Mouse (Mus musculus) urinary bladder, postnatal 25 days (tissue): ENCODE results near the gene Slc24a4.
A peak's percentile ranks its signal among the peaks of the same experiment; 100 is the strongest.
"Not testable (repeated sequence)": the region's sequence is repeated elsewhere in the genome, so short reads cannot be mapped to it uniquely, and the experiment has no call there.

Experiments
- DNase-seq: peaks from one replicate; pipeline ENCODE4 v3.0.0; 2022; ENCODE audit warnings: low spot score

Gene Slc24a4

GRCm38 (mm10) chr12:102166691-102167261, 38.2 kb downstream of the Slc24a4 start:
- no peak for DNase-seq

DNA sequence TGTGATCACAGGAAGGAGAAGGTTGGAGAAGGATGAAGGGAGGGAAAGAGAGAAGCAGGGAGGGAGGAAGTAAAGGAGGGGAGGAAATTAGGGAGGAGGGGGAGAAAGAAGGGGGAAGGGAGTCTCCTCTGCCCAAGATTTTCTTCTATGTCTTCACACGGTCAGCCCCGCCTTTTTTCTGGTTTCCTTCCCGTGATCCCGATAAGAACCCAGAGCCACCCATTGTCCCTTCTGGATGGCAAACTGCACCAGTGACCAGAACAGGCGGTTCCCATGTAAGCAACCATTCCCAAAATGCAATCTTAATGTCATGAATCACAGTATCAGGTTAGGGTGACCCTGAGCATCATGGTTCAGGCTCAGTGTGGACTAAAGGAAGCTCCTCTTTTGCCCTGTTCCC, 38.8 kb downstream of the Slc24a4 start:
- no peak for DNase-seq

DNA sequence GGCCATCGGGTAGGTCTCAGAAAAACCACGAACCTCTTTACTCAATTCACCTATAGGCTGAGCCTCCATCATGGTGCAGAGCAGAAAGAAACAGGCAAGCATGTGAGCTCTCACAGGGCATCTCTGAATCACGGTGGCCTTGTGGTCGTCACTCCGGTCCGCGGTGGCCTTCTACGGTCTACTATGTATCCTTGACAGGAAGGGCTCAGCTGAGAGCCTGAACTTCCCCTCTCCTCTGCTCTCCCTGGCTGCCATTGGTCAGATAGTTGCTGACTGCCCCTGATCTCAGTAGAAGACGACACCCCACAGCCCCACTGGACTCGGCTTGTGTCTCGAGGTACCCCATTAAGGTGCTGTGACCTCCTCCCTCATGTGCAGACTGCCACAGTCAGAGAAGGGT, 44.2 kb downstream of the Slc24a4 start:
- no peak for DNase-seq

DNA sequence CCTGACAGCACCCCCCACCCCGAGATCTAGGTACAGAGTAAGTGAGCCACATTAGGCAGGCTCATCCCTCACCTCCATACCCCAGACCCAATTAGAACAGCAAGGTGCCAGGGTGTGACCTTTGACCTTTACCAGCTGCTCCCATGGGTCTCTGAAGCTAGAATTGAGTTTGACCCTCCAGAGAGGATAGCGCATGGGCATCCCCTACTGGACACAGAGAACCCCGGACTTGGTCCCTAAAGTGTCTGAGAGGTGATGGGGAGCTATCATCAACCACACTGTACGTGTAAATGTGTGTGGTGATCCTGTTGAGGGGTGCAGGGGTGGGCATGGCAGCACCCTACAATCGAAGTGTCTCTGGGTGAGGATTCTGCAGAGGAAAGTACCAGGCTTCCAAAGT, 44.8 kb downstream of the Slc24a4 start:
- no peak for DNase-seq

DNA sequence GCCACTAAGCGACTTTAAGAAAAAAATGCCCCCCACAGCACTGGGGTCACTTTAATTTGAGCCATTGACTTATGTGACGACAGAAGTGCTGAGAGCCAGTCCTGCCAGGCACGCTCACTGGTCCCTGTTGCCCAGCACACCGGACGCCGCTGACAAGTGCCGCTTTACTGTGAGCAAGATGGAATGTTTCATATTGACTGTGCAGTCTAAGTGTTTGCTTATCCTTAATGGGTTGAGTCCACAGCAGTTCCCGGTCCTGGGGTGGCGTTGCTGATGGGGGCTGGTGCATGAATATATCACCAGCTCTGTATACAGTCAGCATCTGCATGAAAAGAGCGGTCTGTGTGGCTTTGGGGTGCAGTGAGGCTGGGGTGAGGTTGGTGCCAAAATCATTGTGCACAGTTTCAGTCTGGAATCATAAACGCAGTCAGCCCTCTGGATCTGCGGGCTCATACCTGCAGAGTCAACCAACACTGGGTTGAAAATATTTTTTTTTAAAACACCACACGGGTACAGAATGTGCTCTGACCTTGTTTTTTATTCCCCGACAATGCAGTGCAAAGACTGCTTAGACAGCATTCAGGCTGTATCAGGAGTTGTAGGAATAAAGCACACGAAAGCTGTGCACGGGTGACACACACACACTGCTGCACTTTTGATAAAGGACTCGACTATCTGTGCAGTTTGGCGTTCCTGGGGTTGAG, 52.0 kb downstream of the Slc24a4 start:
- DNase-seq, result no peak

- DNase-seq, result peak; percentile 51
These were observed 53.3 kb downstream of the Slc24a4 start for GRCm38 (mm10) chr12:102181799-102182357.

- DNase-seq, result no peak
These were observed 54.1 kb downstream of the Slc24a4 start for GRCm38 (mm10) chr12:102182621-102183020.

- DNase-seq, result no peak
These were observed 54.7 kb downstream of the Slc24a4 start for GRCm38 (mm10) chr12:102183201-102183600.

- DNase-seq, result no peak
These were observed 62.3 kb downstream of the Slc24a4 start for GRCm38 (mm10) chr12:102190820-102191219.

GRCm38 (mm10) chr12:102201516-102201915, 73.0 kb downstream of the Slc24a4 start:
- DNase-seq, result no peak

DNA sequence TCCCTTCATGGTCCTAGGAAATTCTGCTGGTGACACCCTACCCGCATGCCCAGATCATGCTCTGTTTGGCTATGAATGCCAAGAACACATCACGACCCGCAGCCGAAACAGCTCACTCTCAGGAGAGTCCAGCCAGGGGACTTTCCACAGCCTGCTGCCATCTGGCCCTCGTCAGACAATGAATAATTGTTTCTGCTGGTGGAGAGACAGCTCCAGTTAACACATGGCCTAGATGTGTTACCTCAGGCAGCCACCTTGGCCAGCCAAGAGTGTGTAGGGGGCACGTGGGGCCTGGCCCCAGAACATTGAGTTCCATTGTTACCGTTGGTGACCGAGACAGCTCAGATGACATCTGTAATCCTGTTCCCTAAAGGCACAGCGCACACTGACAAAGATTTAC, 74.4 kb downstream of the Slc24a4 start:
- DNase-seq, result peak; percentile 6

DNA sequence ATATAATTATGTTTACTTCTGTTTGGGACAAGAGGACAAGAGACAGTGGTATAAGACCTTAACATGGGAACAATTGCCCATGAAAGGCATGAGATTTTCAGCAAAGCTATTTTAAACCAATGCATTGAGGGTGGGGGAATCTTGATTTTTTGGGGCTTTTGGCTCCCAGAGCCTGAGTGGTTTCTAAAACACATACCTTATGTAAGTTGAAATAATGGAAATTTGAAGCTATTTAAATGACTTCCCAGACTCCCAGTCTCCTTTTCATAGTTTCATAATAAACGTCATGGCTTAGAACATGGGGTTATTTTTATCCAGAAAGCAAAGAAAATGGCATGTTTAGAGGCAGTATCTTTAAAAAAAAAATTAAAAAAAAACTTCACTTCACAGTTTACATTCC, 77.9 kb downstream of the Slc24a4 start:
- no peak for DNase-seq

DNA sequence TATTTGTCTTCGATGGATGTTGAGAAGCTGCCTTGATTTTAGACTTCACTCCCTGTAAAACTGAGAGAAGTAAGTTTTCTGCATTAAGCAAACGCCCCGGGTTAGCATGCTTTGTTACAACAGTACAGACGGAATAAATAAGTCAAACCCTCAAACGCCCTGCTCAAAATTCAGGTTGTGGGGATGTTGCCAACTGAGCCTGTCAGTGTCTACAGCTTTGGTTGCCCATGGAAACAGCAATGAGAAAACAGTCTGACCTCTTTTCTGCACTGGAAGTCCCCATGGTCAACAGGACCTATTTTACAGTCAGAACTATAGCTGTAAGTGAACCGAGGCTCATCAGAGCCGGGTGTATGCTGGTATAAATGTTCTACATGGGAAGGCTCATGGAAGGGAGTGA, 78.7 kb downstream of the Slc24a4 start:
- DNase-seq, result no peak

DNA sequence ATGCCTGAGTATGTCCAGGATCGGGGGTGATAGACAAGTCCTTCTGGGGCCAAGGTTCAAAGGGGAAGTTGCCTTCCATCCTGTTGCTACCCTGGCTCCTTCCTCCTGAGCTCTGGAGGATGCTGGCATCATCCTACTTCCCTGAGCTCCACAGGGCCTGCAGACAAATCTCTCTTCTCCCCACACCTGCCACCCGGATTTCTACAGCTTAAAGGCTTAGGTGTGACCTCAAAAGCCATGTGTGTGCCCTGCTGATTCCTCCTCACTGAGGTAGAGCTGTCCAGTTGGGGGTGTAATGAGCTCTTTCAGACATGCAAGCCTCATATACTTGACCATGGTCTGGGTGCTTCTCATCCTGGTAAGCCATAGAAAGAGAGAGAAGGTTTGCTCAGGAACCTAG, 82.3 kb downstream of the Slc24a4 start:
- no peak for DNase-seq

DNA sequence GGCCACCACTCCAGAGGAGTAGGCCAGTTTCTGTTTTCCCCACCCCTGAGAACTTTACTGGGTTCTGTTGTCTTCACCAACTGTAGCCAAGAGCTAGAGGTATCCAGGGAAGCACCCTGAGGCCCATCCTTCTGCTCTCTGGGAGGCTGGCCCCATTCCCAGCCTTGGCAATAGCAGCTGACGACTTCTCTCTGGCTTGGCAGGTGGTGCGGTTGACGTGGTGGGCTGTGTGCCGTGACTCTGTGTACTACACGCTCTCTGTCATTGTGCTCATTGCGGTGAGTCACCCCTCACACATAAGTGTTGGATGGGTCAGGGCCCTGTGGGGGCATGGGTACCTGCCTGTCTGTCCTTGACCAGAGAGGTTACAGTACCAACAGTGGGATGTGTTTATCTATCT, 94.9 kb downstream of the Slc24a4 start:
- DNase-seq, result no peak

GRCm38 (mm10) chr12:102224112-102224511, 95.6 kb downstream of the Slc24a4 start:
- not testable (repeated sequence) for DNase-seq

DNA sequence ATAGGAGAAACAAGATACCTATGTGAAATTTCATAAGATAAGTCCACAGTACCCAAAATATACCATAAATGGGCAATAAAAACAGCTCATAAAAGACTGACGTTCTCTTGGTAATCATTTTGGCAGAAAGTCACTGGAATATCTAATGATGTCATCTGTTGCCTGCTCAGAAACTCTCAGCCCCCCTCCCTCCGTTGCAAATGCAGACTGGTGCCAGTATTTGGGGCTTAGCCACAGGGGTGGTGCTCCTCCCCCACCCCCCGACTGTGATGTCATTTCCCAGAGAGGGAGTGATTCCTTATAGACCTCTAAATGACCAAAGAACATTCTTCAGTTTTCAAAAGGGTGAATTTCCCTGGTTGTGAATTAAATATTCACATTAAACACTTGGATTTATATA, 96.6 kb downstream of the Slc24a4 start:
- no peak for DNase-seq

- DNase-seq, result no peak
These were observed 107.0 kb downstream of the Slc24a4 start for GRCm38 (mm10) chr12:102235551-102235950.

DNA sequence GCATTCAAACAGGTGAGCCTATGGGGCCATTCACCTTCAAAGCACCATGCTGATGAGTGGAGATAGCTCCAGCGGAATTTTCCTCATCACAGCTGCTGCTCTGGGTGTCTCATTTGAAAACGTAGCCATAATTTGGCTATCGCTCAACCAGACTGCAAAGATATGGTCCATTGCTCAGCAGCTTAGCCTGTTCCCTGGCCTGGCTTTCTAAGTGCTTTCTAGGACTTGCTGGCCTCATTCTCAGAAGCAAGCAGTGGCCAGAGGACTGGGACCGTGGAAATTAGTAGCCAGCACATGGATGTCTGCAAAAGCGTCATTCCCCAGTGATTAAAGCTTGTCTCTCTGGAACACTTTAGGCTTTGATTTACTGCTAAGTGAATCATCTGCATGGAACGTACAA, 107.8 kb downstream of the Slc24a4 start:
- DNase-seq, result no peak

DNA sequence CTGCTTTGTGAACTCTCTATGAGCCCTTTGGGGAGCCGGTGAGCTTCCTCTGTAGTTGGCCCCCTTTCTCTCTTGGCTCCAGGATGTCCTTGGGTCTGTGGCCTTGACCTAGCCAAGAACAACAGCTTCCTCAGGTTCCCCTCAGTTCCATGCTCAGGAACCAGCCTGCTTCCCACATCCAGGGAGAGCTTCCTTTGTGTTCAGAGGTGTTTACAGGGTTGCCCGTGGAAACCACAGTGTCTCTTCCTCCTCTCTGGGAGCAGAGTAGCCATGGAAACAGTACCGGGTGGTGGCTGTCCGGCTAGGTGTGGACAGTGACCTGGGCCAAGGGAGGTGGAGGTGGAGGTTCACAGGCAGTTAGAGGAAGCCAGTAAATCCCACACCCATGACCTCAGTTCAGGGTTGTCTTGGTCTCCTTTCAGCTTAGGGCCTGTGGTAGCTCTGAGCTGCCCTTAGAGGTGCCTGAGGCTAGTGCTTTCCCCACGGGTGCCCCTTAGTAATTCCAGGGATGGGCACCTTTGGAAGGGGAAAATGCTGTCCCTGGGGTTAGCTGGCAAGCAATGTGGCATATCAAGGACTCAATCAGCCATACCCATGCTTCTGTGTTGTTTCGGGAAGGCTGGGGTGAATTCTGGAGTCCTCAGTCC, 113.7 kb downstream of the Slc24a4 start:
- DNase-seq, result no peak

GRCm38 (mm10) chr12:102243915-102244314, 115.4 kb downstream of the Slc24a4 start:
- no peak for DNase-seq

DNA sequence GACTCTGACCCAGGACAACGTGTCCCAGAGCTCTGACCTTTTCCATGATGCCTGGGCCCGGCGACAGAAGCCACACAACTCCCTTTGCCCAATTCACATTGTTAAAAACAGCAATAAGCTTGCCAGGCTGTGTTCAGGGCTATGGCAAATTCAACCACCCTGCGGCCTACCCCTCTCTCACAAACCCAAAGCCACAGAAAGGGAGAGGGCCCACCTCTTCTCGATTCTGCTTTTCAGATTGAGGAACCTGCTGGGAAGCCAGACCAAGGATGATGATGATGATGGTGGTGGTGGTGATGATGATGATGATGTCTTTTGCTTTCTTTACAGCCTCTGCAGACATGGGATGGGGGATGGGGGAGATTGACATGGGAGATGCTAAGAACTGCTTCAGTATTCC, 117.7 kb downstream of the Slc24a4 start:
- no peak for DNase-seq

GRCm38 (mm10) chr12:102248104-102248503, 119.6 kb downstream of the Slc24a4 start:
- DNase-seq, result no peak
